Mouse (Mus musculus): ENCODE data around the gene Slc50a1. TPM values are rescaled to one million over a fixed set of nuclear protein-coding genes. Genes with fewer than 3 reads are reported as not detected.

Slc50a1 gene
- polyA plus RNA-seq, 1 experiment = not detected

DNA sequence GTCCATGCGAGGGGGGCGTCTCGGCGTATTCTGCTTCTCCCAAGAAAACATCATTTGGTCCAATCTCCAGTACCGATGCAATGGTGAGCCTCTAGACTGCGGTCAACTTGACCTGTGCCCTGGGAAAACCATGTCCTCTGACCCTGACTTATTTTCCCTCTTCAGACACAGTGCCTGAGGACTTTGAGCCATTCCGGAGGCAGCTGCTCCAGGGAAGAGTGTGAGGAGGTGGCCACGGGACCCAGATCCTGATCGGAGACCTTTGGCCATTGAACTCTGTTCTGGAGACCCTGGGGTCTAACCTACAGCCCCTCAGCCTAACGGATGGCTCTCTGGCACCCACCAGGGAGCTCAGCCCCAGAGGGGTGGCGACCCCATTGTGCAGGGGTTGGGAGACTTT lies 44.0 kb downstream of the Slc50a1 start:
- Histone ChIP-seq H3K4me1 (ENCODE audit: control insufficient read depth, insufficient read depth, low read length) (peaks cover 52% of the 10 kb centered on the region), H3K27ac (ENCODE audit: insufficient read depth, low read depth, low read length) (peak overlapping the region; percentile 92), H3K4me3 (ENCODE audit: insufficient read depth, low read depth, low read length) (peak overlapping the region; percentile 45)
- 12% methylated on average over 11 of the region's 11 CpGs for WGBS
- no peak for TF ChIP-seq CTCF (IDR thresholded peaks at IDR 0.05; ENCODE audit: insufficient read depth, low read depth, low read length)
- no peak for TF ChIP-seq POLR2A (IDR thresholded peaks at IDR 0.05; ENCODE audit: insufficient read depth, low read depth, low read length)

GRCm38 (mm10) chr3:89225918-89226317 lies 44.5 kb downstream of the Slc50a1 start:
- Histone ChIP-seq H3K27ac (ENCODE audit: insufficient read depth, low read depth, low read length) (peak overlapping the region; percentile 92), H3K4me3 (ENCODE audit: insufficient read depth, low read depth, low read length) (peak overlapping the region; percentile 45), H3K4me1 (ENCODE audit: control insufficient read depth, insufficient read depth, low read length) (peaks cover 52% of the 10 kb centered on the region)
- WGBS = 21% methylated on average over 4 of the region's 4 CpGs
- TF ChIP-seq POLR2A (IDR thresholded peaks at IDR 0.05; ENCODE audit: insufficient read depth, low read depth, low read length) (0 out of 2 replicates have a peak, but pooled peaks have one; percentile 28), CTCF (IDR thresholded peaks at IDR 0.05; ENCODE audit: insufficient read depth, low read depth, low read length) (no peak)

GRCm38 (mm10) chr3:89225321-89225815 lies 45.0 kb downstream of the Slc50a1 start:
- peak overlapping the region; percentile 92 for H3K27ac ChIP-seq (ENCODE audit: insufficient read depth, low read depth, low read length)
- peak overlapping the region; percentile 45 for H3K4me3 ChIP-seq (ENCODE audit: insufficient read depth, low read depth, low read length)
- peaks cover 52% of the 10 kb centered on the region for H3K4me1 ChIP-seq (ENCODE audit: control insufficient read depth, insufficient read depth, low read length)
- 34% methylated on average over 12 of the region's 12 CpGs for WGBS
- no peak for TF ChIP-seq CTCF (IDR thresholded peaks at IDR 0.05; ENCODE audit: insufficient read depth, low read depth, low read length)
- TF ChIP-seq POLR2A (IDR thresholded peaks at IDR 0.05; ENCODE audit: insufficient read depth, low read depth, low read length) = no peak

GRCm38 (mm10) chr3:89224796-89225195 lies 45.6 kb downstream of the Slc50a1 start:
- WGBS = 44% methylated on average over 11 of the region's 11 CpGs
- peak overlapping the region; percentile 45 for H3K4me3 ChIP-seq (ENCODE audit: insufficient read depth, low read depth, low read length)
- peaks cover 52% of the 10 kb centered on the region for H3K4me1 ChIP-seq (ENCODE audit: control insufficient read depth, insufficient read depth, low read length)
- peak overlapping the region; percentile 92 for H3K27ac ChIP-seq (ENCODE audit: insufficient read depth, low read depth, low read length)
- TF ChIP-seq CTCF (IDR thresholded peaks at IDR 0.05; ENCODE audit: insufficient read depth, low read depth, low read length) (no peak), POLR2A (IDR thresholded peaks at IDR 0.05; ENCODE audit: insufficient read depth, low read depth, low read length) (no peak)

GRCm38 (mm10) chr3:89221167-89221566 lies 49.2 kb downstream of the Slc50a1 start:
- Histone ChIP-seq H3K27ac (ENCODE audit: insufficient read depth, low read depth, low read length) (no peak overlapping the region), H3K4me3 (ENCODE audit: insufficient read depth, low read depth, low read length) (no peak overlapping the region), H3K4me1 (ENCODE audit: control insufficient read depth, insufficient read depth, low read length) (peaks cover 32% of the 10 kb centered on the region)
- WGBS = 70% methylated on average over 5 of the region's 5 CpGs
- no peak for TF ChIP-seq CTCF (IDR thresholded peaks at IDR 0.05; ENCODE audit: insufficient read depth, low read depth, low read length)
- no peak for TF ChIP-seq POLR2A (IDR thresholded peaks at IDR 0.05; ENCODE audit: insufficient read depth, low read depth, low read length)

DNA sequence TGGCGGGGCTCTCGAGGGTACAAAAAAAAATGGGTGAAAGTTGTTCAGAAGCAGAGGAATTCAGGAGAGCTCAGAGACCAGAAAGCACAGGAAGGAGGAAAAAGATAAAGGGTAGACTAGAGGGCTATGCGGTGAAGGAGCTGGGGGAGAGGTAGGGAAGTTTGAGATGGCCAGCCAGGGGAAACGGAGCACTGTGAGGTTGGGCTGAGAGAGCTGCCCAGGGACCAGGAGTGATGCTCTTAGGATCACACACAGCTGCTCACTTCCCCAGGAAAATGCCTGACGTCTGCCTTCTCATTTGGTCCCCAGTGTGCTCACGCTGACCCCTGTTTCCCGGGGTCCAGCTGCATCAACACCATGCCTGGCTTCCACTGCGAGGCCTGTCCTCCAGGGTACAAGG lies 50.8 kb downstream of the Slc50a1 start:
- Histone ChIP-seq H3K4me3 (ENCODE audit: insufficient read depth, low read depth, low read length) (no peak overlapping the region), H3K27ac (ENCODE audit: insufficient read depth, low read depth, low read length) (no peak overlapping the region), H3K4me1 (ENCODE audit: control insufficient read depth, insufficient read depth, low read length) (peaks cover 25% of the 10 kb centered on the region)
- WGBS = 62% methylated on average over 8 of the region's 8 CpGs
- TF ChIP-seq CTCF (IDR thresholded peaks at IDR 0.05; ENCODE audit: insufficient read depth, low read depth, low read length) (no peak), POLR2A (IDR thresholded peaks at IDR 0.05; ENCODE audit: insufficient read depth, low read depth, low read length) (no peak)

GRCm38 (mm10) chr3:89218271-89218670 lies 52.1 kb downstream of the Slc50a1 start:
- 51% methylated on average over 1 of the region's 1 CpGs for WGBS
- TF ChIP-seq POLR2A (IDR thresholded peaks at IDR 0.05; ENCODE audit: insufficient read depth, low read depth, low read length) (no peak), CTCF (IDR thresholded peaks at IDR 0.05; ENCODE audit: insufficient read depth, low read depth, low read length) (no peak)
- Histone ChIP-seq H3K4me3 (ENCODE audit: insufficient read depth, low read depth, low read length) (no peak overlapping the region), H3K4me1 (ENCODE audit: control insufficient read depth, insufficient read depth, low read length) (peaks cover 14% of the 10 kb centered on the region), H3K27ac (ENCODE audit: insufficient read depth, low read depth, low read length) (no peak overlapping the region)

Other genes starting within 250 kb of the Slc50a1 start
- not detected in 2 replicates for gene Rusc1, start 177.3 kb downstream of the Slc50a1 start, polyA plus RNA-seq (2012; ENCODE audit: insufficient read depth, insufficient read length, low replicate concordance, missing spikeins)
- gene Gm43738, start 169.5 kb downstream of the Slc50a1 start, polyA plus RNA-seq (2012; ENCODE audit: insufficient read depth, insufficient read length, low replicate concordance, missing spikeins) = not detected in 2 replicates
- gene Fdps, start 168.6 kb downstream of the Slc50a1 start, polyA plus RNA-seq (2012; ENCODE audit: insufficient read depth, insufficient read length, low replicate concordance, missing spikeins) = not detected in 2 replicates
- not detected in 2 replicates for gene Pklr, start 134.4 kb downstream of the Slc50a1 start, polyA plus RNA-seq (2012; ENCODE audit: insufficient read depth, insufficient read length, low replicate concordance, missing spikeins)
- gene Hcn3, start 110.4 kb downstream of the Slc50a1 start, polyA plus RNA-seq (2012; ENCODE audit: insufficient read depth, insufficient read length, low replicate concordance, missing spikeins) = not detected in 2 replicates
- gene Clk2, start 105.8 kb downstream of the Slc50a1 start, polyA plus RNA-seq (2012; ENCODE audit: insufficient read depth, insufficient read length, low replicate concordance, missing spikeins) = not detected in 2 replicates
- not detected in 2 replicates for gene Scamp3, start 93.1 kb downstream of the Slc50a1 start, polyA plus RNA-seq (2012; ENCODE audit: insufficient read depth, insufficient read length, low replicate concordance, missing spikeins)
- gene Fam189b, start 87.4 kb downstream of the Slc50a1 start, polyA plus RNA-seq (2012; ENCODE audit: insufficient read depth, insufficient read length, low replicate concordance, missing spikeins) = not detected in 2 replicates
- not detected in 2 replicates for gene Gba, start 67.6 kb downstream of the Slc50a1 start, polyA plus RNA-seq (2012; ENCODE audit: insufficient read depth, insufficient read length, low replicate concordance, missing spikeins)
- not detected in 2 replicates for gene Thbs3, start 55.4 kb downstream of the Slc50a1 start, polyA plus RNA-seq (2012; ENCODE audit: insufficient read depth, insufficient read length, low replicate concordance, missing spikeins)
- gene Mtx1, start 43.5 kb downstream of the Slc50a1 start, polyA plus RNA-seq (2012; ENCODE audit: insufficient read depth, insufficient read length, low replicate concordance, missing spikeins) = not detected in 2 replicates
- gene Muc1, start 41.5 kb downstream of the Slc50a1 start, polyA plus RNA-seq (2012; ENCODE audit: insufficient read depth, insufficient read length, low replicate concordance, missing spikeins) = not detected in 2 replicates
- gene Krtcap2, start 24.6 kb downstream of the Slc50a1 start, polyA plus RNA-seq (2012; ENCODE audit: insufficient read depth, insufficient read length, low replicate concordance, missing spikeins) = not detected in 2 replicates
- gene Trim46, start 24.3 kb downstream of the Slc50a1 start, polyA plus RNA-seq (2012; ENCODE audit: insufficient read depth, insufficient read length, low replicate concordance, missing spikeins) = not detected in 2 replicates
- not detected in 2 replicates for gene Dpm3, start 11.2 kb downstream of the Slc50a1 start, polyA plus RNA-seq (2012; ENCODE audit: insufficient read depth, insufficient read length, low replicate concordance, missing spikeins)
- not detected in 2 replicates for gene Efna1, start 10.6 kb upstream of the Slc50a1 start, polyA plus RNA-seq (2012; ENCODE audit: insufficient read depth, insufficient read length, low replicate concordance, missing spikeins)
- gene Efna3, start 52.4 kb upstream of the Slc50a1 start, polyA plus RNA-seq (2012; ENCODE audit: insufficient read depth, insufficient read length, low replicate concordance, missing spikeins) = not detected in 2 replicates
- not detected in 2 replicates for gene Efna4, start 67.5 kb upstream of the Slc50a1 start, polyA plus RNA-seq (2012; ENCODE audit: insufficient read depth, insufficient read length, low replicate concordance, missing spikeins)
- gene Adam15, start 79.4 kb upstream of the Slc50a1 start, polyA plus RNA-seq (2012; ENCODE audit: insufficient read depth, insufficient read length, low replicate concordance, missing spikeins) = not detected in 2 replicates
- not detected in 2 replicates for gene Dcst2, start 91.4 kb upstream of the Slc50a1 start, polyA plus RNA-seq (2012; ENCODE audit: insufficient read depth, insufficient read length, low replicate concordance, missing spikeins)
- not detected in 2 replicates for gene Dcst1, start 94.7 kb upstream of the Slc50a1 start, polyA plus RNA-seq (2012; ENCODE audit: insufficient read depth, insufficient read length, low replicate concordance, missing spikeins)
- gene Zbtb7b, start 124.2 kb upstream of the Slc50a1 start, polyA plus RNA-seq (2012; ENCODE audit: insufficient read depth, insufficient read length, low replicate concordance, missing spikeins) = not detected in 2 replicates
- not detected in 2 replicates for gene Lenep, start 132.2 kb upstream of the Slc50a1 start, polyA plus RNA-seq (2012; ENCODE audit: insufficient read depth, insufficient read length, low replicate concordance, missing spikeins)
- gene Flad1, start 141.3 kb upstream of the Slc50a1 start, polyA plus RNA-seq (2012; ENCODE audit: insufficient read depth, insufficient read length, low replicate concordance, missing spikeins) = not detected in 2 replicates
- not detected in 2 replicates for gene Cks1b, start 147.8 kb upstream of the Slc50a1 start, polyA plus RNA-seq (2012; ENCODE audit: insufficient read depth, insufficient read length, low replicate concordance, missing spikeins)
- not detected in 2 replicates for gene Shc1, start 147.9 kb upstream of the Slc50a1 start, polyA plus RNA-seq (2012; ENCODE audit: insufficient read depth, insufficient read length, low replicate concordance, missing spikeins)
- not detected in 2 replicates for gene Pygo2, start 159.6 kb upstream of the Slc50a1 start, polyA plus RNA-seq (2012; ENCODE audit: insufficient read depth, insufficient read length, low replicate concordance, missing spikeins)
- not detected in 2 replicates for gene Pbxip1, start 166.1 kb upstream of the Slc50a1 start, polyA plus RNA-seq (2012; ENCODE audit: insufficient read depth, insufficient read length, low replicate concordance, missing spikeins)
- gene Pmvk, start 184.0 kb upstream of the Slc50a1 start, polyA plus RNA-seq (2012; ENCODE audit: insufficient read depth, insufficient read length, low replicate concordance, missing spikeins) = not detected in 2 replicates
- gene Kcnn3, start 249.6 kb upstream of the Slc50a1 start, polyA plus RNA-seq (2012; ENCODE audit: insufficient read depth, insufficient read length, low replicate concordance, missing spikeins) = not detected in 2 replicates